ENCODE assay signal across 8 mouse cellular contexts in genomic region chr2:34644571-34645526, GRCm38 (mm10).
DNase-seq lines count a peak whose midpoint lies in the region; ATAC-seq and TF ChIP-seq lines count a peak whose summit lies in the region.

No protein-coding gene starts in this region.

- DNase-seq in lung, adult 2 months = no peak
- no peak for DNase-seq in lung, postnatal 25 days (ENCODE audit: low spot score)
- DNase-seq in spleen, postnatal 4 days (ENCODE audit: low spot score in 2 of 2) = peak; percentile 55 to 70
- DNase-seq in gastrocnemius, postnatal 4 days (ENCODE audit: low spot score in 2 of 2) = no peak
- DNase-seq in adrenal gland, adult 18-20 months (ENCODE audit: low spot score in 2 of 2) = no peak
- DNase-seq in left cerebral cortex, postnatal 25 days (ENCODE audit: low spot score in 2 of 2) = no peak

- ATAC-seq in hematopoietic stem cell, adult 5-6 weeks (replicated peaks in 1 of 2; ENCODE audit: insufficient read depth in 1 of 2, low FRiP score in 2 of 2, low TSS enrichment in 1 of 2, low read depth in 1 of 2, poor library complexity in 2 of 2, severe bottlenecking in 2 of 2) = peak; percentile 51 to 59; a peak in 3 of 4 replicates

- no peak for TF ChIP-seq POLR2A in lung, adult 2 months (IDR thresholded peaks at IDR 0.05; ENCODE audit: borderline replicate concordance, extremely low read depth, low read depth, low read length)
- TF ChIP-seq POLR2A in bone marrow, adult 2 months (IDR thresholded peaks at IDR 0.05; ENCODE audit: borderline replicate concordance, control insufficient read depth, low read depth, low read length) = no peak

- TF ChIP-seq CTCF in lung, adult 2 months (IDR thresholded peaks at IDR 0.05; ENCODE audit: insufficient read depth, low read length) = peak; percentile 52
- peak; percentile 67 for TF ChIP-seq CTCF in bone marrow, adult 2 months (IDR thresholded peaks at IDR 0.05; ENCODE audit: control insufficient read depth, insufficient read depth, low read length)

- intact Hi-C loops in left cerebral cortex, postnatal 25 days (cut with DNase I) = loop anchor here (5.0 kb wide), 1 partner anchor 823 kb away; no protein-coding TSS in a partner anchor

- 62% methylated on average over 22 of the region's 22 CpGs for WGBS in lung, adult 2 months
- WGBS in bone marrow, adult 2 months = 52% methylated on average over 22 of the region's 22 CpGs

- no peak overlapping the region for H3K27ac ChIP-seq in bone marrow, adult 2 months (ENCODE audit: control insufficient read depth, insufficient read depth, low read depth, low read length, poor library complexity)

- H3K4me1 ChIP-seq in lung, adult 2 months (ENCODE audit: control insufficient read depth, insufficient read depth, low read length) = peaks cover 6% of the 10 kb centered on the region; the same call in 1 of the 2 replicates
- H3K4me1 ChIP-seq in bone marrow, adult 2 months (ENCODE audit: control insufficient read depth, insufficient read depth, low read length) = no peaks in the 10 kb centered on the region; the same call in 1 of the 2 replicates

- no peak overlapping the region for H3K4me3 ChIP-seq in lung, adult 2 months (replicated peaks; ENCODE audit: extremely low read depth, low read depth, low read length)
- H3K4me3 ChIP-seq in bone marrow, adult 2 months (replicated peaks; ENCODE audit: control insufficient read depth, low read depth, low read length) = no peak overlapping the region

Comparison
In these comparisons a context has a peak if more than half of its experiments do, and no peak if none do; other contexts are left out.
1. DNase-seq: peak in spleen, postnatal 4 days (2 of 2); none in lung, adult 2 months (single experiment), lung, postnatal 25 days (single experiment), gastrocnemius, postnatal 4 days (0 of 2), adrenal gland, adult 18-20 months (0 of 2) and left cerebral cortex, postnatal 25 days (0 of 2).